Mouse (Mus musculus) midbrain, embryonic 12.5 days (tissue): ENCODE measurements at regions not wholly inside any gene's neighbourhood (a gene's known extent, or its start where the extent isn't known, plus 50 kb on each side); places are given as distances from the start of the nearest gene placed in this dataset.

ENCODE experiments used
- ATAC-seq: fragments of 200-750 bp; cut with Nextera tagmentation; 2 replicates; pipeline ENCODE4 v1.8.0; 2017; ENCODE audit warnings: low read depth, moderate TSS enrichment, moderate library complexity; ENCODE audit not compliant: low FRiP score
- H3K27ac ChIP-seq: fragments of 300-500 bp; sonication (generic); replicated peaks from 2 replicates; pipeline ENCODE4 v1.5.1; 2016; ENCODE audit warnings: mild to moderate bottlenecking
- H3K27me3 ChIP-seq: fragments of 300-500 bp; sonication (generic); 2 replicates; pipeline ENCODE4 v1.6.1; 2016; ENCODE audit warnings: mild to moderate bottlenecking
- H3K36me3 ChIP-seq: fragments of 300-500 bp; sonication (generic); 2 replicates; pipeline ENCODE4 v1.6.1; 2016
- H3K4me1 ChIP-seq: fragments of 300-500 bp; sonication (generic); 2 replicates; pipeline ENCODE4 v1.6.1; 2016
- H3K4me2 ChIP-seq: fragments of 300-500 bp; sonication (generic); replicated peaks from 2 replicates; pipeline ENCODE4 v1.6.1; 2016; ENCODE audit warnings: mild to moderate bottlenecking, moderate library complexity
- H3K4me3 ChIP-seq: fragments of 300-500 bp; sonication (generic); 2 replicates; pipeline ENCODE4 v1.5.1; 2016; ENCODE audit warnings: mild to moderate bottlenecking
- H3K9ac ChIP-seq: fragments of 300-500 bp; sonication (generic); replicated peaks from 2 replicates; pipeline ENCODE4 v1.6.1; 2016; ENCODE audit warnings: mild to moderate bottlenecking, moderate library complexity
- H3K9me3 ChIP-seq: fragments of 300-500 bp; sonication (generic); 2 replicates; pipeline ENCODE4 v1.6.1; 2016; ENCODE audit warnings: mild to moderate bottlenecking
- WGBS: fragments of 180-500 bp; shearing (Covaris S2); methylation state at CpG from one replicate; pipeline ENCODE4 v1.1.7; 2016; 5-methylcytosine and 5-hydroxymethylcytosine counted together

DNA sequence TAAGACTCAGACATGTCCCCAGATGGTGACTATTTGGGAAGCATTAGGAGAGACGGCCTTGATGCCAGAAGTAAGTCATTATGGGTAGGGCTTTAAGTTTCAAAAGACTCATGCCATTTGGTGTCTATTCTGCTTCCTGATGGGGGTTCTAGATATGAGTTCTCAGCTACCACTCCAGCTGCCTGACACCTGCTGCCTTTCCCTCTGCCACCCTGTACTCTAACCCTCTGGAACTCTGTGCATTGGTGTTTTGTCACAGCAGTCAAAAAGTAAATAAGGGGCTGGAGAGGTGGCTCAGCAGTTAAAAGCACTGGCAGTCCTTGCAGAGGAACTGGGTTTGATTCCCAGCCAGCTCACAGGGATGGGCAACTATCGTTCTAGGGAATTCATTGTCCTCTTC, 177.6 kb downstream of the Tmsb4x start:
- ATAC-seq: no peak
- no peak overlapping the region for H3K4me3 ChIP-seq
- H3K27ac ChIP-seq: no peak overlapping the region
- no peak overlapping the region for H3K4me2 ChIP-seq
- peaks cover 46% of the 10 kb centered on the region for H3K27me3 ChIP-seq
- H3K9ac ChIP-seq: no peak overlapping the region
- H3K36me3 ChIP-seq: no peaks in the 10 kb centered on the region
- no peaks in the 10 kb centered on the region for H3K4me1 ChIP-seq
- H3K9me3 ChIP-seq: no peaks in the 10 kb centered on the region
- 82% methylated on average over 2 of the region's 2 CpGs for WGBS

GRCm38 (mm10) chrX:167015602-167016001, 193.5 kb downstream of the Tmsb4x start:
- Histone ChIP-seq H3K4me1 (no peaks in the 10 kb centered on the region), H3K4me3 (no peak overlapping the region), H3K27ac (no peak overlapping the region), H3K9ac (no peak overlapping the region), H3K36me3 (no peaks in the 10 kb centered on the region), H3K9me3 (no peaks in the 10 kb centered on the region), H3K4me2 (no peak overlapping the region), H3K27me3 (peaks cover 48% of the 10 kb centered on the region)
- ATAC-seq: no peak
- 59% methylated on average over 2 of the region's 2 CpGs for WGBS

DNA sequence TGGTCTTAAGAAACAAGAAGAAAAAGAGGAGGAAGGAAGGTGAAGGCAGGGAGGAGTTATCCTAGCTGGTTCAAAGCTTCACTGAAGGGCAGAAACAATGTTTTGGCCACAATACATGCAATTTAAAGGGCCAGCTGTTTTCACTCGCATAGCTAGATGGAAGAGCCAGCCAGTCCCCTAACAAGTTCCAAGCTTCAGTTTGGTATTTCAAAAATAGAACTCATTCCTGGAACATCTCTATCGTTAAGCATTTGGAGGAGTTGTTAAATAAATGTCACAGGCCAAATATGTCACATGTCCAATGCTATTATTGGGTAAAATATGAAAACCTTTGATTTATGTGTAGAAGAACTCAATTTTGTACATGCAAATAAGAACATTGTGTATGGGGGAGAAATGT, 194.8 kb downstream of the Tmsb4x start:
- WGBS: 80% methylated on average over 2 of the region's 2 CpGs
- peaks cover 44% of the 10 kb centered on the region for H3K27me3 ChIP-seq

GRCm38 (mm10) chrX:167012891-167013290, 196.2 kb downstream of the Tmsb4x start:
- Histone ChIP-seq H3K27ac (no peak overlapping the region), H3K4me3 (no peak overlapping the region), H3K9me3 (no peaks in the 10 kb centered on the region), H3K27me3 (peaks cover 46% of the 10 kb centered on the region), H3K36me3 (no peaks in the 10 kb centered on the region), H3K9ac (no peak overlapping the region), H3K4me1 (no peaks in the 10 kb centered on the region), H3K4me2 (no peak overlapping the region)
- ATAC-seq: no peak
- 83% methylated on average over 4 of the region's 4 CpGs for WGBS

More for the DNA sequence above, 194.8 kb downstream of the Tmsb4x start:
- H3K27ac ChIP-seq: no peak overlapping the region
- H3K9me3 ChIP-seq: no peaks in the 10 kb centered on the region
- H3K36me3 ChIP-seq: no peaks in the 10 kb centered on the region
- H3K4me2 ChIP-seq: no peak overlapping the region
- H3K4me1 ChIP-seq: no peaks in the 10 kb centered on the region
- no peak overlapping the region for H3K4me3 ChIP-seq
- ATAC-seq: no peak
- H3K9ac ChIP-seq: no peak overlapping the region

DNA sequence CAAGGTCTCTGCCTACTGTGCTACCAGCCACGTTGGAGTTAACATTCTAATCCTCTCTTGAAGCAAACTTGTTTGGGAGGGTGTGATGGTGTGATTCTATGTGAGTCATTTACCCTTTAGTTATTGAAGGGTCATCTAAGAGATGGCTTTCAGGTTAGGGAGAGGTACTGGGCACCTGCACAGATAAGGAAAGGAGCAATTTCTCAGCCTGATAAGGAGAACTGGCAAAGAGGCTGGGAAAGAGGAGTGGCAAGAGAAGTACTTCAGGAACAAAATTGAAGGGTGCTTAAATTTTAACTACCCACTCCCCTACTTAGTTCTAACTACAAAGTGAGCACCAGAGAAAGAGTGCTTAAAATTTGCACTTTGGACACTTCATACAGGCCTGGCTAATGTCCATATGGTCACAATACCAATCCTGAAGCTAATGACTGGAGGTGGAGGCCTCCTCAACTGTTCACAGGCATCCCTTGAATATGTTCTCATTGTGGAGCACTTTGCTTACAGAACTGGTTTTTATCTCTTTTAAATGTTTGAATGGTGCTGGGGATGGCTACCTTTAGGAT, 197.1 kb downstream of the Tmsb4x start:
- no peaks in the 10 kb centered on the region for H3K36me3 ChIP-seq
- H3K4me1 ChIP-seq: no peaks in the 10 kb centered on the region
- no peak overlapping the region for H3K27ac ChIP-seq
- no peak overlapping the region for H3K4me3 ChIP-seq
- no peaks in the 10 kb centered on the region for H3K9me3 ChIP-seq
- no peak overlapping the region for H3K4me2 ChIP-seq
- peaks cover 47% of the 10 kb centered on the region for H3K27me3 ChIP-seq
- H3K9ac ChIP-seq: no peak overlapping the region
- no peak for ATAC-seq
- WGBS: 69% methylated on average over 1 of the region's 1 CpGs

GRCm38 (mm10) chrX:166995855-166996254, 213.3 kb downstream of the Tmsb4x start:
- no peaks in the 10 kb centered on the region for H3K4me1 ChIP-seq
- no peaks in the 10 kb centered on the region for H3K36me3 ChIP-seq
- H3K27ac ChIP-seq: no peak overlapping the region
- H3K9me3 ChIP-seq: no peaks in the 10 kb centered on the region
- 80% methylated on average over 4 of the region's 4 CpGs for WGBS
- no peak for ATAC-seq
- no peak overlapping the region for H3K4me3 ChIP-seq
- no peak overlapping the region for H3K4me2 ChIP-seq
- H3K27me3 ChIP-seq: peaks cover 40% of the 10 kb centered on the region
- no peak overlapping the region for H3K9ac ChIP-seq

GRCm38 (mm10) chrX:166981003-166981402, 228.1 kb downstream of the Tmsb4x start:
- Histone ChIP-seq H3K36me3 (no peaks in the 10 kb centered on the region), H3K4me2 (no peak overlapping the region), H3K9ac (no peak overlapping the region), H3K27ac (no peak overlapping the region), H3K4me3 (no peak overlapping the region), H3K9me3 (no peaks in the 10 kb centered on the region), H3K27me3 (peaks cover 38% of the 10 kb centered on the region), H3K4me1 (no peaks in the 10 kb centered on the region)
- ATAC-seq: no peak
- 79% methylated on average over 6 of the region's 6 CpGs for WGBS

- WGBS: 86% methylated on average over 4 of the region's 4 CpGs
Measured at GRCm38 (mm10) chrX:166980504-166980903, 228.6 kb downstream of the Tmsb4x start.

GRCm38 (mm10) chrX:166977029-166977428, 232.1 kb downstream of the Tmsb4x start:
- H3K9ac ChIP-seq: no peak overlapping the region
- ATAC-seq: no peak
- H3K9me3 ChIP-seq: no peaks in the 10 kb centered on the region
- no peak overlapping the region for H3K4me3 ChIP-seq
- H3K4me1 ChIP-seq: no peaks in the 10 kb centered on the region
- no peaks in the 10 kb centered on the region for H3K36me3 ChIP-seq
- no peak overlapping the region for H3K27ac ChIP-seq
- peaks cover 34% of the 10 kb centered on the region for H3K27me3 ChIP-seq
- H3K4me2 ChIP-seq: no peak overlapping the region

More at GRCm38 (mm10) chrX:166980504-166980903, 228.6 kb downstream of the Tmsb4x start:
- no peaks in the 10 kb centered on the region for H3K4me1 ChIP-seq
- H3K36me3 ChIP-seq: no peaks in the 10 kb centered on the region
- H3K4me3 ChIP-seq: no peak overlapping the region
- no peak overlapping the region for H3K27ac ChIP-seq
- no peak overlapping the region for H3K9ac ChIP-seq
- H3K9me3 ChIP-seq: no peaks in the 10 kb centered on the region
- H3K27me3 ChIP-seq: peaks cover 39% of the 10 kb centered on the region
- ATAC-seq: no peak
- no peak overlapping the region for H3K4me2 ChIP-seq

DNA sequence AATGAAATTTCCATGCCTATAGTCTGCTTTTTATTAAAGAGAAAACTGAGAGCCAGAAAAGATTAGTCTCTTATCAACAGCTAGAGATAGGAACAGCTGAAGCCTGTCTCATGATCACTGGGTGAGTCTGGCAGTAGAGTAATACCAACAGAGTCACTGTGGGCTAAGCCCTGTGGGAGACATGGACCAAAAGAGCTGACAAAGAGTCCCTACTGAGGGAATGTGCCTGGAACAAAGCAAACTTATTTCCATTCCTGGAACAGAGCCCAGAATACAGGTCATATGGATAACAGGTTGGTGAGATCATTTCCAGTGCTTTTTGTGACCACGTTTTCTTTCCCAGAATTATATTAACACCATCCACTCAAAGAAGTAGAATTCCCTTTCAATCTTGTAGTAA, 237.4 kb downstream of the Tmsb4x start:
- WGBS: 6% methylated on average over 1 of the region's 1 CpGs
- ATAC-seq: peak; percentile 85
- H3K4me2 ChIP-seq: no peak overlapping the region

GRCm38 (mm10) chrX:166964656-166965582, 244.2 kb downstream of the Tmsb4x start:
- H3K4me2 ChIP-seq: no peak overlapping the region
- H3K27ac ChIP-seq: no peak overlapping the region
- H3K4me3 ChIP-seq: no peak overlapping the region
- H3K27me3 ChIP-seq: peaks cover 12% of the 10 kb centered on the region
- no peaks in the 10 kb centered on the region for H3K9me3 ChIP-seq
- 69% methylated on average over 7 of the region's 7 CpGs for WGBS
- H3K9ac ChIP-seq: no peak overlapping the region
- no peaks in the 10 kb centered on the region for H3K4me1 ChIP-seq
- H3K36me3 ChIP-seq: no peaks in the 10 kb centered on the region
- no peak for ATAC-seq

More for the DNA sequence above, 237.4 kb downstream of the Tmsb4x start:
- Histone ChIP-seq H3K9me3 (no peaks in the 10 kb centered on the region), H3K9ac (no peak overlapping the region), H3K4me3 (no peak overlapping the region), H3K27ac (no peak overlapping the region), H3K4me1 (no peaks in the 10 kb centered on the region), H3K27me3 (peaks cover 18% of the 10 kb centered on the region), H3K36me3 (no peaks in the 10 kb centered on the region)

- H3K27ac ChIP-seq: no peak overlapping the region
- H3K27me3 ChIP-seq: peaks cover 28% of the 10 kb centered on the region
- 51% methylated on average over 14 of the region's 14 CpGs for WGBS
- no peaks in the 10 kb centered on the region for H3K4me1 ChIP-seq
- no peak for ATAC-seq
- no peaks in the 10 kb centered on the region for H3K36me3 ChIP-seq
- H3K4me2 ChIP-seq: peak overlapping the region; percentile 16; the same call in 1 of the 2 replicates
- H3K9ac ChIP-seq: no peak overlapping the region
- H3K4me3 ChIP-seq: no peak overlapping the region
- H3K9me3 ChIP-seq: no peaks in the 10 kb centered on the region
Measured at GRCm38 (mm10) chrX:166952528-166953189, 256.5 kb downstream of the Tmsb4x start.
